Mouse (Mus musculus) ovary, postnatal 10 days (tissue): ENCODE data around the gene Rnasek.
A peak's percentile ranks its signal among the peaks of the same experiment; 100 is the strongest.

Experiments used
- DNase-seq: peaks from one replicate; pipeline ENCODE4 v3.0.0; 2022; ENCODE audit warnings: low spot score

Rnasek gene

DNA sequence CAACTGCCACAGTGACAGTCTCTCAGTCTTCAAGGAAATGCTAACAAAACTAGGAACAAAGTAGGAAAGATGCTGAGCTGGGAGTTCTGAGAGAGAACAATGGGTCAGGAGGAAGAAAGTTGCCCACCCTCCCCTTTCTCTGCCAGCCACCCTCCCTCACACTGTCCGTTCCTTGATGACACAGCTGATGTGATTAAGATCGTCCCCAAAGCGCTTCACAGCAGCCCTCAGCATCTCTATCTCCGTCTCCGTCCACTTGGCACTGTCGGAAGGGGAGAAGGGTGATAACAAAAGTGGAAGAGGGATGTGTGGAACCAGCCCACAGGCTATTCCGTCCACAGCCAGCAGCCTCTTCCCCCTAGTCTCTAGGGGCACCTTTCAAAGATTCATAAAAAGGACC is 2.9 kb downstream of the Rnasek start:
- DNase-seq = no peak

DNA sequence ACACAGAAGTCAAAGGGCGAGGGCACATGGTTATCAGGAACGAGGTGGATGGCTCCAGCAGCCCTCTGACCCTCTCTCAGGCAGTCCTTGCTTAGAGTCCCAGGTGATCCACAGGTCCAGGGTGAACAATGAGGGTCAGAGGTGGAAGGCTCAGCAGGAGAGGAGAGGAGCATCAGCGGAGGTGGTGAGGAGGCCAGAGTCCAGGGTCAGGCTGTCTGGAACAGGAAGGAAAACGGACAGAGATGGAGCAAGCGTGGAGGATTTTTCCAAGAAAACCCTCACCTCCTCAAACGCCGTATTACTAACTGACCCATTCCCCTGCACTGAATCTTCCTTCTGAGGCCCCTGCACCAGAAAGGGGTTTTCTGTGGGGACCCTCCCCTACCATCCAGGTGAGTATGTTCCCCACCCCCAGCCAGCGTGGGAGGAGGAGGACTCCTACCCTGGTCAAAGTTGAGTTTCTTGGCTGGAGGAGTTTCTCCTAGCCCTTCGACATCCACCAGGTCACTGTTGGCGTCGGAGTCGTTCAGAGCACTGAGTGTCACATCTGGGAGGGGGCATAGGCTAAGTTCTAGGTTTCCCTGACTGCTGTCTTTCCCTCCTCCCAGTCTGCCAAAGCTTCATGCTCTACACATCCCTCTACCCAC is 4.3 kb downstream of the Rnasek start:
- DNase-seq = no peak

DNA sequence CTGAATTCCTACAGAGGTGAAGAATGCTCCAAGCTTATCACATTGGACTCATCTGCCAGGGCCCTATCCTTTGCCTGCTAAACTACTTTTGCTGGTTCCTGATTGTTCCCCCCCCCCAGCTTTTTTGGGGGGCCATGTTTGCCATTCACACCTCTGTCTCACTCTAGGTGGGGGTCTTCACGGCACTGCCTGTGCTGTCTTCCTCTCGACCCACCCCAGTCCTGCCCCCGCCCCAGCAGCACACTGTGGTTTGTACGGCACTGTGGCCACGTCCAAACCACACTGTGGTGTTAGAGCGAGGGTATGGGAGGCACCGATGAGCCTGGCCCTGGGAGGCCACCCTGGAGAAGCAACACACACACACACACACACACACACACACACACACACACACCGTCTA is 5.1 kb downstream of the Rnasek start:
- no peak for DNase-seq

DNA sequence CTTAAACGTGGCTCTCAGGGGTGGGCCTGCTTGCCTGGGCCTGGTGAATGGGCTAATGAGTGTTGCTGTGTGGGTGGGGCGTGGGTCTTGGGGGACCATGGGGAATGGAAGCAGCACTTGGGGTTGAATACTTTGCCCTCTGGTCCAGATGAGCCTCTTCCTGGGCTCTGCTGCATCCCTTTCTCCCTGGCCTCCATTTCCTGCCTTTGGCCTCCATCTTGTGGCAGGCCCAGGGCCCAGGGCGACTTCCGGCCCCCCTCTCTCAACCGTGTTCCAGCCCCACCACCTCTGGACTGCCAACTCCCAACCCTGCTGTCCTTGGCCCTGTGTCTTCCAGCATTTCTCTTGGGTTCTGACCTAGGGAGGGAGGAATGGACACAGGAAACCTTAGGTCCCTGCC is 5.6 kb downstream of the Rnasek start:
- no peak for DNase-seq

DNA sequence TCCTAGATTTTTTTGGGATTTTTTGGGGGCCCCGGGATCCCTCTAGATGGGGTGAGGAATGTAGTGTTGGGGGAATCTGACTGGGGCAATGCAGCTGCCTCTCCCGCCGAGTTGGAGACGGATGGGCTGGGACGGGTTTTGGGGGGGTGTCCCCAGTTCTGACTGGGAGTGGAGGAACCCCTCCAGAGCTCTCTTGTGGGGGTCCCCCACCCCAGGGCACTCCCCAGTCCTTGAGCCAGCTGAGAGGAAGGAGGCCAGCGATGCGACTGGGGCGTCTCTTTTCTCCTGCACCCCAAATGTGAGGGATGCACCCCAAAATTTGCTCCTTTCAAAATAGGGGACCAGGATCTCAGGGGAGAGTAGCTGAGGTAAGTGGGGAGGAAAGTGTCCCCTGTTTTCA is 6.6 kb downstream of the Rnasek start:
- DNase-seq = no peak

DNA sequence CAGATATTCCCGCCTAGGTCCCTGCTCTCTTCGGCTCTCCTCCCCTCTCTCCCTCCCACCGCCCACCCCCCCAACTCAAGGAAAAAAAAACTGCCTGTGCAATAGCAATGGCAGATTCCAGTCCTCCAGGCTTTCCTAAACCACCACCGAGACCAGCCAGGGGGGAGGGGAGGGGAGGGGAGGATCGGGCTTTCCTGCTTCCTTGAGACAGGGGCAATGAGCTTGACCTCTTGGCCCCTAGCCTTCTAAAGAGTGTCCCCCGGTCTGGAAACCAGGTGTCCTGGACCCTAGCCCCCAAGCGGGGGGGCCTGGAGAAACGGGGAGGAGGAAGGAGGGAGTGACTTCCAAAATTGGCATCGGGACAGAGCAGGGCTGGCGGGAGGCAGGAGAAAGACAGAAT is 7.1 kb downstream of the Rnasek start:
- DNase-seq = peak; percentile 74

DNA sequence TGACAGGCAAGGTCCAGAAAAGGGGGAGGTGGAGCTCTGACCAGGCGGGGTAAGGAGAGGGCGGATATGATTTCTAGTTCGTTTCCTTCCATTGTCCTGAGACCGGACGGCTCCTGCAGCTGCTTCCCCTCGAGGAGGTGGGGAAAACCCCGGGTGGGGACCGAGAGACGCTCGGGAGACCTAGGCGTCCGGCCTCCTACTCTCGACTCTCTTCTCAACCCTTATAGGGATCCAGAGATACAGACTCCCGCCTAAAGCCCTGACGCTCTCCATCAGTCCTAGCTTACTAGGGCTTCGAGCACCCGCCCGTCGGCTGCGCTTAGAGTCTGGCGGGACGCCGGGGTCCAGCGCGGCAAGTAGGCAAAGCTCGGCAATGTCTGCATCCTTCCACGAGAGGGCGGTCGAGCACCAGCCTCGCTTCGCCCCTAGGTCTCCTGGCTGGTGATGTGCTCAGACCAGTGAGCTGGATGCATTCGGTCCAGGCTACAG is 9.4 kb downstream of the Rnasek start:
- DNase-seq = peak; percentile 72

DNA sequence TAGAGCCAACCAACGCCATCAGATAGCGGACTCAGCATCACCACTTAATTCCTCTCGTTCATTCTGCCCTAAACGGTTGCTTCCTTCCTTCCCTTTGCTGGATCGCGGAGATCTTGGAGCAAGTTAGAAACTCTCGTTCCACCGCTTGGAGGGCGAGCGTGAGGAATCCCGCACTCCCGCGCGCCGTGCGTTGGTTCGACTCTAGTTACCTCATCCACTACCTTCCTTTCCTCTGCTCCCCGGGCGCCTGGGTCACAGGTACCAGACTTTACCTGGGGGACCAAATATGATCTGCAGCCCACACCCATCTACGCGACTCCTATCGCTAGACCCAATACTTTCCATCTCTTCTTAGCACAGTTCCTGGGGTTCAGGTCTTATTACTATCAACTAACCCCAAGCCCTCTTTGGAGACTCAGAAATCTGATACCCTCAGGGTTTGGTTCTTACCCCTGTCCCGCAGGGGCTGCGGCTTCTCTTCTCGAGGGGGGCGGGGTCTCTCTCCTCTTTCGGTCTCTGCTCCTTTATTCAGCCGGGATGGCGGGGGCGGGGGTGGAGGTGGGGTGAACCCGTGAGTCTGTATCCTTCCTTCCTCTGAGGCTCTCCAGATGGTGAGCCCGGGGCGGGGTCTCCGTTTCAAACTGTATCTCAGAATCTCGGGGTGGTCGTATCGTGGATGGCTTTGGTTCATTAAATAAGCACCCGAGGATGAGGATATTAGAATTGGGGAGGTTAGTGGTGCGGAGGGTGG is 10.2 kb downstream of the Rnasek start, which contains the start of gene Bcl6b:
Gene Bcl6b (minus strand): TSS at position 539 of the 751 bp plus-strand sequence.
- DNase-seq = no peak

DNA sequence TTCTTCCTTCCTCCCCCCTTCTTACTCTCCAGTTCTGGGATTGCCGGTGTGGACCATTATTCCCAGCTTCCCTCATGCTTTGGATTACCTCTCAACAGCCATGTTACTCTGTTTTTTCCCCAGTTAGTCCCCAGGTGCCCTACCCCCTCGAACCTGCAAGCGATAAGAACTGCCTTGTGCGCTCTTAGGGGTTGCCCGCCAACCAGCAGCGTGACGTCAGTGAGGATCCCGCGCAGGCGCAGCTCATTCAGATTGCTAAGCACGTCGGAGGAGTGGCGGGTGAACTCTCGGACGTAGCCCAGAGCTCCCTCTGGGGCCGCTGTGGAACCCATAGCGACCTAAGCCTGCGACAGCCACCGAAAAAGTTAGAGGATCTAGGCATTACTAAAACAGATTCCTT is 10.8 kb downstream of the Rnasek start:
- DNase-seq = no peak

DNA sequence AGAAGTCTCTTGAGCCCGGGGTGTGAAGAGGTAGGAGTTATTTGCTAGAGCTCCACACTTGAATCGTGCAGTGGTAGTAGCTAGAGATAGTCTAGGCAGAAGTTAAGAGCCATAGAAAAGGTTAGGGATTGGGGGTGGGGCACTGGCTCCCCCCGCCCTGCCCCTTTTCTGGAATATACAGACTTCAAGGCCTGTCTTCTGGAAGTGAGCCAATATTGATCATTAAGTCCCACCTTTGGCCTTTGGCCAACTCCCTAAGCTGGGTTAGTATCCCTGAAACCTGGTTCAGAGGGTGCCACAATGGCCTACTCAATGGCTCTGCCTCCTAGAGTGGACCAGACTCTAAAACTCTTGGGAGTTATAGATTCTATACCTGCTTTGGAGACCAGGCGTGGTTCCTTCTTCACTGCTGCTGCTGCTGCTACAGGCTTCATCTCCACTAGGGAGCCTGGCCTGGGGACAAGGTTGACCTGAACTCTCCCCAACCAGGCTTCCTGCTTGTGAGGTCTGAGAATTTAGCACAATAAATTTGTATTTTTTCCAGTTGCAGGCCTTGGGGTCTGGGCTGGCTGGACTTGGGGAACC is 11.9 kb downstream of the Rnasek start:
- DNase-seq = no peak

DNA sequence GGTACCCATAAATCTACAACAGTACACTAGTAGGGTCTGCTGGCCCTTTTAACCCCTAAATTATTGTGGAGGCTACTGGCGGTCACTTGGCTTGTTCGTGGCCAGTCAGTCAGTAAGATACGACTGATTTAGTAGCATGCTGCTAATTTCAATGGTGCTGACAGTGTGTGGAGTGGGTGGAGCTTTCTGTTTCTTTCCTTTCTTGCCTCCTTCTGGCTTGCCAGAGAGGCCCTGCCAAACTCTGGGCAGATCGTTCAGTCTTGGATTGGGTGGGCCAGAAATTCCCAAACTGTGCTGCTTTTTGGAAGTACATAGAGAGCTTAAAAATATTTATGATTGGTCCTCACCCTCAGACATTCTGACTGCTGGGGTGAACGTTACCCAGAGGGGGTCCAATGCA is 12.5 kb downstream of the Rnasek start:
- no peak for DNase-seq

DNA sequence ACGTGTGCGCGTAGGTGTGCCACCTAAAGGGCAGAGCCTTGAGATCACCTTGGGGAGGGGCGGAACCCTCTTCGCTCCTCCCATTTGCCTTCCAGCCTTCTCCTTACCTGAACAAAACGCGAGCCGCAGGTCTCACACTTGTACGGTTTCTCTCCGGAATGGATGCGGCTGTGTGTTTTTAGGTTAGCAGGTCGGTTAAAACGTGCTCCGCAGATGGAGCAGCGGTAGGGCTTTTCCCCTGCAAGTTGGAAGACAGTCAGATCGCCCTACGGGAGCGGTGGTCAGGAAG is 13.1 kb downstream of the Rnasek start:
- DNase-seq = no peak

DNA sequence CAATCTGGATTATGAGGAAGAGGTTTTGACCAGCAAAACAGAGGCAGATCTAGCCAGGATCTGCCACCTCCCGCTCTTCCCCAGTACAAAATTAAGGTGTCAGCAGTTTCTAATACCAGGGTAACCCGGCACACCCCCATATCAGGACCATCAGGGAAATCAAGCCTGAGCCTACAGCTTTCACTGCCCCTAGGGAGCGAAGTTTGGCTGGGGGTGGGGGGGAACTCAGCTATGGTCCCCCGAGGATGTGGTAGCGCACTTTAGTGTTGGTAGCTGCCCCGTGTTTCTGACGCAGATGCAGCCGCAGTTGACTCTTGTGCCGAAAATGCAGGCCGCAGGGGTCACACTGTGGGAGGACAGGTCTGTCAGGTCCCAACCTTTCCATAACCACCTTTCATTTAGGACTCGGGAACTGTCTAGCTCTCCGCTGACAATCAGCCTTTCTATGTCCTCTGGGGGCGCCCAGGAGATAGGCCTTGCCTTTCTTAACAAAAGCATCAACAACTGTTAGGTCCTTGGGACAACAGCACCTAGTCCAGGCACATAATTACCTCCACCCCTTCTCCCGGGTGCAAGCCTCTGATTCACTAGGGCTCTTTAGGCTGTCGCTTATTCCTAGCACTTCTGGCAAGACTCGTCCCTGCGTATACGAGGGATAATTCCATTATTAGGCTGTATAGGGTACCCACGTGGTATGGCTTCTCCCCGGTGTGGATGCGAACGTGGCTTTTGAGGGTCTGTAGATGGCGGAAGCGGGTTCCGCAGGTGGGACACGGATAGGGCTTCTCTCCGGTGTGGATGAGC is 13.6 kb downstream of the Rnasek start:
- DNase-seq = no peak

DNA sequence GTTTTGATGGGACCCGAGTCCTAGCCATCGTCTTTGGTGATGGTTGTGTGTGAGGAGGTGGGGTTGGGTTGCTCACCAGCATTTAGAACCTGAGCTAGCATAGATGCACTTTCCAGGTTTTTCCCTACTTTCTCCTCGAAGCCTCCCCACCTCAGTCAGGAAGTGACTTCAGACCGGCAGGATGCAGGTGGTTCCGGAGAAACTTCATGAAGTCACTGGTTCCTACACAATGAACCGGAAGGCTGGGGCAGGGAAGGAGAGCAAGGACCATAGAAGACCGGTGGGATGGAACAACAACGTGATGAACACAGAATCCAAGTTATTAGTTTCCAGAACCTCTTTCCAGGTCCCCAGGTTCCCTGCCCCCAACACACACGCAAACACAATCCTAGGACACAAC is 15.9 kb downstream of the Rnasek start:
- DNase-seq = no peak

DNA sequence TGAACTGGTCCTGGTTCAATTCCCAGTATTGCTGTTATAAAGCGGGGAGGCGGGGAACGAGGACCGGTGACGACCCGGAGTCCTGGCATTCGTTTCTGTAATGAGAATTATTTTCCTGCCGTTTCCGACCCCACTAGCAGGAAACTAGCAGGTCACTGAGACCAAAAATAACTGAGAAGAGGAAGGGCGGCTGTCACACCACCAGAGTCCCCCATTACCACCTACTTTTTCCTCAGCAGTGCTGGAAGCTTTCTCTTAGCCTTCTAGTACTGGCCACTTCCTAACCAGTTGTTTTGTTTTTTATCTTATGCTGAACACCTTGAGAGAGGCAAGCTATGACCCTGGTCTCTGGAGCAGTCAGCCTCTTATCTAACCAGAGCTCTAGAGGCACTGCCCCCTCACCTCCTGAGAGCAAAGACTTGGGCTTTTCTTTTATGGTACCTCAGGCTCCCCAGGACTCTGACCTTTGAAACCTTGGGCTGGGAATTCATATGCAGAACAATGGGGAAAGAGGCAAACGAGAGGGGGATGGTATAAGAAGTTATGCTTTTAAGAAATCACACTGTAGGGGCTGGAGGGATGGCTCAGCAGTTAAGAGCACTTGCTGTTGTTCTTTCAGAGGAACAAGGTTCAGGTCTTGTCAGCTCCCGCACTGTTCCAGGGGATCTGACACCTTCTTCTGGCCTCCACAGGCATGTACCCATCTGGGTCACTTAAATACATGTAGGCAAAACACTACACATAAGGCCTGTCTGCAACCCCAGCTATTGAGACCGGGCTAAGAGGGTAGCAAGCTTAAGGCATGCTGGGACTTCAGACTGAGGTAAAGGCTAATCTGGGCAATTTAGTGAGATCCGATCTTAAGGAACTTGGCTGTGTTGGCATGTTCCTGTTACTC is 17.8 kb downstream of the Rnasek start:
- no peak for DNase-seq

DNA sequence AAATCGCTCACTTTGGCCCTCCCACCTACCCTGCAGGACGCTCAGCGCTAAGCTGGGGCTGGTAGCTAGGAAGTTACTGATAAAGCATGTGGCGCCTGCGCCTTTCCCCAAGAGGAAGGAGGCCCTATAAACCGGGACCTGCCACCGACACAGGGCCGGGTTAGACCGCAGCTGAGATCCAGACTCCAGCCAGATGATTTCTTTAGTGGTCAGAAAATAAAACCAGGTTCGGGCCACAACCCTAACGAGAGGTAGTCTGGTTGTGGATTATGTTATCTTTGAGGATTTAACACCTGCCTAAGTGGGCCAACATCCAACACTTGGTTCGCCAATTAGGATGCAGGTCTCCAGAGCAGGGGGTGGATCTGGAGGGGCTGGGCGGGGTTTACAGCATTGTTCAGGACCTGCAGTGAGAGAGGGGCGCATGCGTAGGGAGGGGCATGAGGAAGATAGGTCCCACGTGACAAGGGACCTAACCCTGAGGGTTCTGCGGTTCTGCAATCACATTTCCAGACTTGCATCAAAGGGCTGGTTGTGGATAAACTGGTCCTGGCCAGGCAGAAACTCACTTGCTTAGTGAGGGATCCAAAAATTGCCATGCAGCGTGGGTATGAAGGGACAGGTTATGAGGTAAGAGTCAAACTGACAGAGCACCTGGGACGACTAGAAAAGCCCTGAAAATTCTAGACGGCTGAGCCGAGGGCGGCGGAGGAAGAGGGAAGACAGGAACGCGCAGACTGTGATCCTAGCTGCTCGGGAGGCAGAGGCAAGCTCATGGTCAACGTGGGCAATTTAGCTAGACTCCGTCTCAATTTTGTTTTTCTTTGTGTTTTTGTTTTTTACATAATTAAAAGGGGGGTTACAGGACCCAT is 18.7 kb downstream of the Rnasek start, which contains the start of gene Slc16a13:
Gene Slc16a13 (minus strand): TSS at position 334 of the 872 bp plus-strand sequence.
- DNase-seq = peak; percentile 63

DNA sequence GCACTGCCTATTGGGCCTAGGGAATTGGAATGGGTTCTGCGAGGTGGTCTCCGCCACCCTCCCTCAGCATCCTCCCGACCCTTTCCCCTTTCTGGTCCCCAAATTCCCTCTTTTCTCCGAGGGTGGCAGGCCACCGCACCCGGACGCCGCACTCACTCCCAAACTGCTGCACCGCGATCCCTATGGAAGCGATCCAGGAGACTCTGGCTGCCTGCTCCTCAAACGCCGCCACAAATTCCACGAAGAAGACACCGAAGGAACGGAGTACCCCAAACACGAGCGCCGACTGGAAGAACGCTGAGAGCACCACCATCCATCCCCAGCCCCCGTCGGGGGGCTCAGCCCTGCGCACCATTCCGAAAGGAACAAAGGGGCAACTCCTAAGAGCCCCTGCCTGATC is 19.3 kb downstream of the Rnasek start:
- DNase-seq = no peak

DNA sequence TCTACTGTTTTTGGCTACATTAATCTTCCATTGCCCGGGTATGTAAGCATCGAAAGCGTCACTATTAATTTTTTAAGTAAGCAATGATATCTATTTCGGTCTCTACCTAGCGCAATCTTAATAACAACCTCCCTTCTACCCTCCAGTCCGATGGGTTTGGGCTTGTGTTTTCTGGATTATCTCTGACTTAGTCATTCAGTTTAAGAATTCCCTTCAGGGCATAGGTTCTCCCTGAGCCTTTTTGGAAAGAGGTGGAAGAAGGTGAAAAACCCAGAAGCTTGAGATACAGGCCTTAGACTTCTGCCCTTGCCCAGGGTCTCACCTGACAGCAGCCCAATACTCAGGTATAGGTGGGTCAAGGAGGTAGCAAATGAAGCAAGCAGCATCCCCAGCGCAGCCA is 19.8 kb downstream of the Rnasek start:
- DNase-seq = no peak

DNA sequence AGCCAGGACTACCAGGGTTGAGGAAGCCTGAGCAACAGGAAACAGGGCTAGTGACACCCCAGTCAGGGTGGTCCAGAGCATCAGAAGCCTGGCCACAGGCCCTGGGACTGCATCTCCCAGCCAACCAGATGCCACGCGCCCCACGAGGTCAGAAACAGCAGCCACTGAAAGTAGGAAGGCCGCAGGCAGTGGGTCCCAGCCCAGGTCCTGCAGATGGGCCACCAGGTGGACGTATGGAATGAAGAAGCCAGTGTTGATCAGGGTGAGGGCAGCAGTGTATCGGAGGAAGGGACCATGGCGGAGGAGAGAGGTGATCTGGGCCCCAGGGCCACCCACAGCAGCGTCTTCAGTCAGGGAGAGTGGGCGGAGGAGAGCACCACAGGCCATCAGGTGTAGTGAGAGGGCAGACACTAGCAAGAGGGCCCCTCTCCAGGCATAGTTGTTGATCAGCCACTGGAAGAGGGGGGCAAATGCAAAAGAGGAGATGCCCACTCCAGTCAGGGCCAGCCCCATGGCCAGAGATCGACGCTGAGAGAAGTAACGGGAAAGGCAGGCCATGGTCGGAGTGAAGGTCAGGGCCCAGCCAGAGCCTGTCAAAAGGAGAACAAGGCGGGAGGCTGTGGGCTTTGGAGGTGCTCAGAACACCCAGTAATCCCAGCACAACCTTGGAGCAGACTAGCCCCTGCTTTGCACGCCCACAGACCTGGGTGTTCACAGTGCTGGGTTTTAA is 20.7 kb downstream of the Rnasek start:
- no peak for DNase-seq

DNA sequence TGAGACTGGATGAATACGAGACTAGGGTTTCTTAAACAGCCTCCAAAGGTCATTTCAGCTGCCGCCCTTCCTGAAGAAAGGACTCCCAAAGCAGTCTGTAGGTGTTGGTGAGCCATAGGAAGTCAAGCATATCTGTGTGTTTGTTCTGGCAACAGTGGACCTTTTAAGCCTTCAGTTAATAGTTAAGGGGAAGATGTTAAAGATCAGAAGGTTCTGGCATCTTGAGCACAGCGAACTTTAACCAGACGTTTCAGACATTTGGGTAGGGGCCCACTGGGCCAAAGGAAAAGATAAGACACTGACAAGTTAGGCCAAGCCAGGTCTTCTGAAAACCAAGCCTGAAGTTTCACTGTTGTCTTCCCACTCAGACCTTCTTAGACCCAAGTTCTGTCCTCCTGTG is 21.6 kb downstream of the Rnasek start:
- DNase-seq = no peak
